Mouse (Mus musculus) C3H10T1/2 (cell line): ENCODE measurements around the gene 4930523C07Rik. TPM values are rescaled to one million over a fixed set of nuclear protein-coding genes. Genes with fewer than 3 reads are reported as not detected.

ENCODE experiments used
- polyA plus RNA-seq, 2 experiments: library from polyadenylated mRNA; unstranded; fragments of >200 nt; fragmentation: generic; extraction: Trizol; gene quantifications; one replicate each; pipeline ENCODE4 v1.2.1; 2012; ENCODE audit warnings: missing spikeins in 2 of 2

Gene 4930523C07Rik
- 1 to 10 TPM; 5.9 to 6.1 TPM for polyA plus RNA-seq

GRCm38 (mm10) chr1:160044237-160045021, at the start of gene 4930523C07Rik:
Gene 4930523C07Rik (plus strand): TSS chr1:160044382.

Other genes with a start within 250 kb of the 4930523C07Rik start
- gene Tnn, start 109.2 kb downstream of the 4930523C07Rik start, polyA plus RNA-seq, result under 1 TPM in 1 of 2 experiments, not detected in 1; 0.07 TPM
- 10 to 100 TPM; 54.9 to 67.3 TPM for gene Mrps14, start 150.8 kb downstream of the 4930523C07Rik start, polyA plus RNA-seq
- 10 to 100 TPM in 1 of 2 experiments, 1 to 10 TPM in 1; 2.6 to 18.1 TPM for gene Cacybp, start 168.5 kb downstream of the 4930523C07Rik start, polyA plus RNA-seq